Mouse (Mus musculus) right cerebral cortex, adult 2 months (tissue): ENCODE measurements at regions not wholly inside any gene's neighbourhood (a gene's known extent, or its start where the extent isn't known, plus 50 kb on each side); places are given as distances from the start of the nearest gene placed in this dataset.
A peak's percentile ranks its signal among the peaks of the same experiment; 100 is the strongest.

Experiments used
- DNase-seq, 2 experiments: peaks; one replicate each; pipeline ENCODE4 v3.0.0; 2021 to 2022; ENCODE audit warnings: low spot score in 2 of 2

DNA sequence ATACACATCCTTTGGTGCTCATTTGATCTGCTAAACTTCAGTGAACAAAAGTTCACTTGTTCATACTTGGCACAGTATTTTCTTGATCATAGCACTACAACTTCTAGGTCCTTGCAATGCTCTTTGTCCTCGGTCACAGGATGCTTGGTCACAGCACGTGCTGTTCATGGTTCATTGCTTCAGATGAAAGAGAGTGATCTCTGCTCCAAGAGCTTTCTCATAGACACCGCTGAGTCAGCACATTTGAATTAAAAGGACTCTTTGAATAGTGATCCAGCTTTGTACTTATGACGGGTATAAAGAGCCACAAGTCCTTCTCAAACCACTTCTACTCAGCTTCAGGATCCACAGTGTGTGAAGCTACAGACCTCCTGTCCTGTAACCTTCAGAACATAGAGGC lies 649.3 kb upstream of the Arrdc4 start:
- DNase-seq, result no peak

- peak; percentile 5 for DNase-seq
Observed at GRCm38 (mm10) chr7:69396868-69397267, 647.8 kb upstream of the Arrdc4 start.
